Mouse (Mus musculus): ENCODE measurements at regions not wholly inside any gene's neighbourhood (a gene's known extent, or its start where the extent isn't known, plus 50 kb on each side); places are given as distances from the start of the nearest gene placed in this dataset.
A peak's percentile ranks its signal among the peaks of the same experiment; 100 is the strongest.
"Not testable (repeated sequence)": the region's sequence is repeated elsewhere in the genome, so short reads cannot be mapped to it uniquely, and the experiment has no call there.

DNA sequence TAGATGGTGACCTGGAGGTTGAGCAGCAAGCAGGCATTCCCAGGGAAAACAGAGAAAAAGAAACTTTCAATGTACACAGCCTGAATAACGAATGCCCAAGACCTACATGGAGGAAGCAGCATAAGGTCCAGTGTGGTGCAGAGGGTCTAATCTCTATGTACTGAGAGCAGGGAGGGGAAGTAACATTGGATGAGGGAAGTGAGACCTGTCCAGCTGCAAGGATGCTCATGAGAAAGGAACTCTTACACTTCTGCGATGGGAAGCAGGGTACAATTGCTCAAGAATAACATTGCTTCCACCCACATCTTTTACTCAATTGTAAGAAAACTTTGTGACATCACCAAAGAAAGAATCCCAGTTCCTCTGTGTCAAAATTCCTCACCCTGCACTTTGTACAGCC is 419.8 kb upstream of the Id2 start:
- no peak overlapping the region for H3K4me2 ChIP-seq (replicated peaks)
- no peak overlapping the region for H3K27ac ChIP-seq
- H3K9ac ChIP-seq: no peak overlapping the region
- H3K36me3 ChIP-seq: no peaks in the 10 kb centered on the region
- no peak for ATAC-seq
- H3K4me3 ChIP-seq (replicated peaks): no peak overlapping the region
- no peaks in the 10 kb centered on the region for H3K9me3 ChIP-seq
- 71% methylated on average over 2 of the region's 2 CpGs for WGBS
- H3K27me3 ChIP-seq (replicated peaks): no peaks in the 10 kb centered on the region
- no peaks in the 10 kb centered on the region for H3K4me1 ChIP-seq (replicated peaks)

DNA sequence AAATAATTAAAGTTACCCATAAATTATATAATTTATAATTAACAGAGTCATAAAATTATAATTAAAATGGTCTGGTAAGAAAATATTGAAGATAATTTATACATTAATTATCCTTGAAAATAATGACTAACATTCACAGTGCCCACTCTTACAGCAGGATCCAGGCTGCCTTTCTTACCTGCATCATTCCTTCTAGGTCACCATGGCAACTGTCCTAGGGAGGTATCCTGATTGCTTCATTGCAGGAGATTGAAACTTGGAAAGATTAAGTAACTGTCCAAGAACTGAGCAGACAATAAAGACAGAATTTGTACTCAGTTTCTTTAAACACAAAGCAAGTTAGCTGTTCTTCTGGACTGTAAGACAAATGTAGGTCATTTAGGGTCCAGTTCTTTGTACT is 416.7 kb upstream of the Id2 start:
- ATAC-seq: no peak
- Histone ChIP-seq H3K27me3 (replicated peaks) (no peaks in the 10 kb centered on the region), H3K4me2 (replicated peaks) (no peak overlapping the region), H3K27ac (no peak overlapping the region), H3K4me1 (replicated peaks) (no peaks in the 10 kb centered on the region), H3K4me3 (replicated peaks) (no peak overlapping the region), H3K9ac (no peak overlapping the region), H3K9me3 (no peaks in the 10 kb centered on the region), H3K36me3 (no peaks in the 10 kb centered on the region)

DNA sequence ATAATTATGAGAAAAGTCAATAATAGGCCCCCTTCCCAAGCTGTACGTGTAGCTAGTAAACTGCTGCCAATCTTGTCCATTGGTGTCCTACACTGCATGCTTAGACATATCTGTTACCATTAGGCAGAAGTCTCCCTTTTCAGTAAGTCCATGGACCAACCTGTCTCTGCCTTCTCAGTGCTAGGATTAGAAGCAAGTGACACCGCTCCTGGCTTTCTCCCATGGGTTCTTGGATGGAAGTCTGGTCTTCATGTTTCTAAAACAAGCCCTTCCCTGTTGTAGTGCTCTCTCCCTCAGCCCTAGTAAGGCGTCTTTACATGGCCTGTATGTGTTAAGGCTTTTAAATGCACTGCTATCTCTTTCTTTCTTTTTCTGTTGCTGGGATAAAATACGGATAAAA is 412.7 kb upstream of the Id2 start:
- ATAC-seq: no peak
- Histone ChIP-seq H3K4me3 (replicated peaks) (no peak overlapping the region), H3K27me3 (replicated peaks) (no peaks in the 10 kb centered on the region), H3K9me3 (no peaks in the 10 kb centered on the region), H3K36me3 (no peaks in the 10 kb centered on the region), H3K4me2 (replicated peaks) (no peak overlapping the region), H3K9ac (no peak overlapping the region), H3K4me1 (replicated peaks) (no peaks in the 10 kb centered on the region), H3K27ac (no peak overlapping the region)
- WGBS: 80% methylated on average over 4 of the region's 4 CpGs

DNA sequence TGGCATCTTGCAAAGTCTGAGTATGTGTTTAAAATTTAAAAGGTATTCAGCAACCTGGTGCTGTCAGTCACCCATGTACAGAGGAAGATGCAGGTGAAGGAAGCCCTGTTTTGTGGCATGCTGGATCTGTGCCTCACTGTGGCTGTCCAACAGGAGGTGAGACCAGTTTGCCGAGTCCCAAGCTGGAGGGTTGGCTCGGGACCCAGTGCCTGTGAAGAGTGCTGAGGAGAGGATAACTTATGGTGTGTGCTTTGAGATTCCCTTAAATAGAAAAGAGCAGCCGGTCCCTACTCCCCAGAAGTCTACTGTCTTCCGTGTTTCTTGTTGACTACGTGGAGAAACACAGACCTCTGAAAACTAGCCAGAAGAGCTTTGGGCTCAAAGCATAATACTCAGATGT is 396.3 kb upstream of the Id2 start:
- Histone ChIP-seq H3K27ac (no peak overlapping the region), H3K9me3 (no peaks in the 10 kb centered on the region), H3K36me3 (no peaks in the 10 kb centered on the region), H3K4me3 (replicated peaks) (no peak overlapping the region), H3K4me1 (replicated peaks) (no peaks in the 10 kb centered on the region), H3K27me3 (replicated peaks) (no peaks in the 10 kb centered on the region), H3K4me2 (replicated peaks) (no peak overlapping the region), H3K9ac (no peak overlapping the region)
- ATAC-seq: no peak
- WGBS: 67% methylated on average over 5 of the region's 5 CpGs

DNA sequence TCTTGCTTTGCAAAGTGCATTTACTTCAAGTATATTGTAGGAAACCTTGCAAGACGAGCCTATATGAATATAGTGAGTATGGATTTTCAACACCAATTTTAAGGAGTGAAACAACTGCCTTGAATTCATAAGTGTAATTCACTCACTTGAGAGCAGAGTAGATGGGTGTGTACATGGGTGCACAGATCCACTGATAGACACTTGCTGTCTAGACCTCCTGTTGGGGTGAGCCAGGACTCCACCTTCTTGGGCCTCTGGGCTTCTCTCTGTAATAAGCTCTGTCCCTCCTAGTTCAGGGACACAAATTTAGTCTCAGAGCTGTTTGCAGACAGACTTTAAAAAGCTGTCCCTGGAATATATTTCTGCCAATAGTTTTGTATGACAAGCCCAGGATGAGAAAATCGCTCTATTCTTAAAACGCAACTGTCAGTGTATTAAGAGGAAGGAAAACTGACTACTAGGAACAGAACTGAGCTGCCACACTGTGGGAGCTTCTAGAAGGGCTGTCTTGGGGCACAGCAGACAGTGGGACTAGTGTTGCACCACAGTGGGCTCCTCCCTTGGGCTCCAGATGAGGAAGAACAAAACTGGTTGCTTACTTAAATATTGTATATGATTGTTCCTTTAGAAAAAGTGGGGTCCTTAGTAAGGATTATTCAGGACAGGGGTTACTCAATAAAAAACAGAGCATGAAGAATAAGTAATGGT is 395.7 kb upstream of the Id2 start:
- 89% methylated on average over 3 of the region's 3 CpGs for WGBS
- H3K4me2 ChIP-seq (replicated peaks): no peak overlapping the region
- H3K4me1 ChIP-seq (replicated peaks): no peaks in the 10 kb centered on the region
- ATAC-seq: no peak
- no peak overlapping the region for H3K4me3 ChIP-seq (replicated peaks)
- H3K27ac ChIP-seq: no peak overlapping the region
- no peaks in the 10 kb centered on the region for H3K36me3 ChIP-seq
- no peaks in the 10 kb centered on the region for H3K9me3 ChIP-seq
- H3K27me3 ChIP-seq (replicated peaks): no peaks in the 10 kb centered on the region
- H3K9ac ChIP-seq: no peak overlapping the region

DNA sequence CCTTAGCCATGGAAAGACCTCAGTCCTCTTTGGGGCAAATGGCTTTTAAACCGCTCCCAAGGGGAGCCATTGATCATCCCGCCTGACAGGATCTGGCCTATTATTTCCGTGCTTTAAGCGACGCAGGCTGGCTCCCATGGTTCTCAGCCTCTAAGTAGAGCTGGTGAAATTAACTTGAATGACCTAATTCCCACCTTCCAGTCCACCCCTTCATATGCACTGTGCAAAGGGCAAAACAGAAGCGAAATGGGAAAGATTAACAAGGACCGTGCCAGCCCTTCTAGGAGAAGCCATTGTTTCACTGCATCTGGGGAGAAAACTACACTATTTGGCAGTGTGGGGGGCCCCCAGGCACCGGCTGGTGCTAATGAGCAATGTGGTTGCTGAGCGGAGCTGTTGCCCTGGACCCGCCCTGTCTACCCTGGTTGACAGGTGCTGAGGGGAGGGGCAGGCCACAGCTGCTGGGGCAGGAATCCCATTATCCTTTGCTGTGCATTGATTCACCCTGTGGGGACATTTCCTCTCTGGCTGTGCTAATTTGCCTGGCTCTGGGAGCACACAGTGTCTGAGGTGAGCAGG is 378.3 kb upstream of the Id2 start:
- Histone ChIP-seq H3K27ac (no peak overlapping the region), H3K4me1 (replicated peaks) (0 out of 2 replicates have a peak, but pooled peaks cover 7% of the 10 kb centered on the region), H3K9me3 (no peaks in the 10 kb centered on the region), H3K36me3 (no peaks in the 10 kb centered on the region), H3K4me2 (replicated peaks) (peak overlapping the region; percentile 43), H3K27me3 (replicated peaks) (no peaks in the 10 kb centered on the region), H3K9ac (no peak overlapping the region), H3K4me3 (replicated peaks) (no peak overlapping the region)
- WGBS: 20% methylated on average over 10 of the region's 10 CpGs
- ATAC-seq: peak; percentile 71

DNA sequence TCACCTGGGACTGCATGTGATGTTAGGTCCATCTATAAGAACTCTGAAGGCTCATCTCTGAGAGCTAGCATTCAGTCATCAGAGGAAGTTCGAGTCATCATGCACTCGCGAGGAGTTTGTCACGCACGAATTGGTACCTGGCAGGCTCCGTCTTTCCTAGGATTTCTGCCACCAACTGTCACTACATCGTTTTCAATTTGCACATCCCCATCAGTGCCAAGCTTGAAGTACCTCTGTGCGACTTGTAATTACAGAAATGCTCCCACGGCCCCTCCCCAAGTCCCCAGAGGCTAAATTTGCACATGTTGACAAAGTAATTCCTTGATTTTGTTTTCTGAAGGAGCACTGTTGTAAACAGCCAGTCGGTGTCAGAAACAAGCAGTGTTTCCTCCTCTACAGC is 372.2 kb upstream of the Id2 start:
- Histone ChIP-seq H3K4me3 (replicated peaks) (no peak overlapping the region), H3K9ac (no peak overlapping the region), H3K9me3 (no peaks in the 10 kb centered on the region), H3K36me3 (no peaks in the 10 kb centered on the region), H3K27ac (no peak overlapping the region), H3K4me1 (replicated peaks) (no peaks in the 10 kb centered on the region), H3K4me2 (replicated peaks) (no peak overlapping the region), H3K27me3 (replicated peaks) (no peaks in the 10 kb centered on the region)
- no peak for ATAC-seq
- 90% methylated on average over 10 of the region's 10 CpGs for WGBS

DNA sequence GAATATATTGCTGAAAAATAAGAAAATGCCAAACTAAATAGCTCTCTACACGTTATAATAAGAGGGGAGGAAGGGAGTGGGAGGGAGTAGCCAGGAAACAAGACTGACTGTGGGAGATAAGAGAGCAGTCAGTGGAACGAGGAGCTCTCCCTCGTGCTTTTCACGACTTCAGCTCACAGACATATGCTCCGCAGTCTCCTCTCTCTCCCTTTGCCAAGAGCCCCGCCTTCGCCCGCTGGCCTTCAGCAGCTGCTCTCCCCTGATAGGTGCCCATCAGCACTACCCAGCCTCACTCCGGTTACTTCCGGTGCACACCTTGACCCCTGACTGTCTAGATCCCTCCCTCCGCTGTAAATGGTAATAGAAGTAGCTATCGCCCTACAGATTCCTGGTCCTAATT is 370.8 kb upstream of the Id2 start:
- H3K4me3 ChIP-seq (replicated peaks): no peak overlapping the region
- ATAC-seq: no peak
- no peak overlapping the region for H3K27ac ChIP-seq
- H3K9me3 ChIP-seq: no peaks in the 10 kb centered on the region
- H3K9ac ChIP-seq: no peak overlapping the region
- H3K36me3 ChIP-seq: no peaks in the 10 kb centered on the region
- H3K27me3 ChIP-seq (replicated peaks): no peaks in the 10 kb centered on the region
- 63% methylated on average over 12 of the region's 12 CpGs for WGBS
- no peak overlapping the region for H3K4me2 ChIP-seq (replicated peaks)
- H3K4me1 ChIP-seq (replicated peaks): no peaks in the 10 kb centered on the region

DNA sequence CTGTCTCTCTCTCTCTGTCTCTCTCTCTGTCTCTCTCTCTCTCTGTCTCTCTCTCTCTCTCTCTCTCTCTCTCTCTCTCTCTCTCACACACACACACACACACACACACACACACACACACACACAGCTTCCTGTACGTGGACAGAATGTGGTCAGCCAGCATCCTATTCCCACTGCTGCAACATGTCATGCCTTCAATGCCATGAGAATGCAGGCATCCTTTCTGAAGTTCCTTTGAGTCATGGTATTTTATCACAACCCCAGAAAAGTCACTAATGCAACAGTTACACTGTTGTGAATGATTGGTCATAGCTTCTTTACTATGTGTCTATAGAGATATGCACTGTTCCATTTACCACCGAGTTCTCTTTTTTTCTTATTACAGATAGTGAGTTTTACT is 365.8 kb upstream of the Id2 start:
- not testable (repeated sequence) for H3K4me3 ChIP-seq (replicated peaks); H3K27me3 ChIP-seq (replicated peaks); ATAC-seq; H3K27ac ChIP-seq; H3K4me1 ChIP-seq (replicated peaks); H3K4me2 ChIP-seq (replicated peaks); H3K9me3 ChIP-seq; H3K9ac ChIP-seq; H3K36me3 ChIP-seq
- WGBS: 65% methylated on average over 2 of the region's 2 CpGs

DNA sequence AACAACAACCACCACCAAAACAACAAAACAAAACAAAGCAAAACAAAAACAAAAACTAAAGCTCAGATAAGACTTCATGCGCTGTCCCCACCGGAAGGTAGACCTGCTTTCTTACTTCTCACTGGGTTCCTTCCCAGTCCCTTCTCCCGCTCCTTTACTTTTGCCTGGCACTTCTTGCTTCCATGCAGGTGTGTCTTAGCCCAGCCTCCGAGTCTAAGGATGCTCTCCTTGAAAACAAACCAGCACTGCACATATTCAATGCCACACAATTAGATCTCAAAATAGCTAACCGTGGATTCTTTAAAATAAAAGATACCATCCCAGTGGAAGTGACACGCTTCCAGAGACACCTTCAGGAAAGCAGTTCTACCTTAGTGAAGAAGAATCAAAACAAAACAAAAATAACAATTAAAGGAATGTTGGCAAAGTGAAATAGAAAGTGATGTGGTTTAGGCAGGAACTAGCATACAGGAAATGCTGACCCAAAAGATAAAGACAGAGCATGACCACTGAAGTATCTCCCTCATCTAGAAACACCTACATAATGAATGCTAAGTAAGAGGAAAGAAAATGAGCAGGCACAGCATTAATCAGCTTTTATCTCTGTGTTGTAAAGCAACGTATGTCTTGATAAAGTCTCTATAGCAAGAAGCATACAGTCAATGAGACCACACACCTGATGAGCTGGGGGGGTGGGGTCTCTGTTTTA is 358.5 kb upstream of the Id2 start:
- no peak overlapping the region for H3K4me3 ChIP-seq (replicated peaks)
- no peak overlapping the region for H3K4me2 ChIP-seq (replicated peaks)
- no peaks in the 10 kb centered on the region for H3K27me3 ChIP-seq (replicated peaks)
- no peaks in the 10 kb centered on the region for H3K4me1 ChIP-seq (replicated peaks)
- 87% methylated on average over 7 of the region's 7 CpGs for WGBS
- H3K36me3 ChIP-seq: no peaks in the 10 kb centered on the region
- no peaks in the 10 kb centered on the region for H3K9me3 ChIP-seq
- no peak for ATAC-seq
- H3K9ac ChIP-seq: no peak overlapping the region
- no peak overlapping the region for H3K27ac ChIP-seq

DNA sequence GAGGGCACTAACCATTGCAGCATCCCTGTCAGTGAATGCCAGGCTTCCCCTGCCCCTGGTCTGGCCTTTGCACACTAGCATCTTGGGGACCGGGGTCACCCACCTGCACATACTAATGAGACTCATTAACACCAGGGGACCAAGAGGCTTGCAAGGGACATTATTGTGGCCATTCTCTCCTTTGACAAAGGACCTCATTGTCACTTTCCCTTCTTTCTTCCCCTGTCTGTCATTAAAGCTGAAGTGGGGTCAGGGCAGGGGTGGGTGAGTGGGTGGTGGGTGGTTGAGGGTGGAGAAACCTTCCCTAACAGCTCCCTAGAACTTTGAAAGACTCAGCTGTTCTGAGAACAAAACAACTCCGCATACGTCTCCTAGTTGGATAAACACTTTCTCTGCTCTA is 356.4 kb upstream of the Id2 start:
- H3K4me3 ChIP-seq (replicated peaks): no peak overlapping the region
- ATAC-seq: no peak
- WGBS: 46% methylated on average over 3 of the region's 3 CpGs

DNA sequence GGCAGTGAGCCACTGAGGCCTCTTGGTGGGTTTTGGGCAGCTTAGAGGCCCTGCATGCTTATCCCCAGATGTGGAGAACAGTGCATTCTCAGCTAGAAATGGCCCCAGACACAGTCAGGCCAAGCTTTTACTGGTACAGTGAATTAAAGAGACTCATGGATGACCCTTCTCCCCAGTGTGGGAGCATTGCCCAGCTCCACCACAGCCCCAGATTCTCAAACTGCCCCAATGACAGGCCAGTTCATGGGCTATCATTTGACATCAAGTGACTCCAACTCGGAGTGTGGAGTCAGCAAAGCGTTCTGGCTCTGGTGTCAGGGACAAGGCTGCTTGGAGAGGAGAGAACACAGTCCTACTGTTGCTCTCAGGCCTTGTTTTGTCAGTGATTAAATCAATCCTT is 354.2 kb upstream of the Id2 start:
- no peak overlapping the region for H3K4me2 ChIP-seq (replicated peaks)
- ATAC-seq: no peak
- H3K4me1 ChIP-seq (replicated peaks): no peaks in the 10 kb centered on the region
- H3K27ac ChIP-seq: no peak overlapping the region
- WGBS: 85% methylated on average over 2 of the region's 2 CpGs
- H3K36me3 ChIP-seq: no peaks in the 10 kb centered on the region
- H3K27me3 ChIP-seq (replicated peaks): no peaks in the 10 kb centered on the region
- no peaks in the 10 kb centered on the region for H3K9me3 ChIP-seq
- no peak overlapping the region for H3K4me3 ChIP-seq (replicated peaks)
- no peak overlapping the region for H3K9ac ChIP-seq

More for the DNA sequence above, 356.4 kb upstream of the Id2 start:
- Histone ChIP-seq H3K36me3 (no peaks in the 10 kb centered on the region), H3K4me2 (replicated peaks) (no peak overlapping the region), H3K27ac (no peak overlapping the region), H3K4me1 (replicated peaks) (no peaks in the 10 kb centered on the region), H3K9me3 (no peaks in the 10 kb centered on the region), H3K27me3 (replicated peaks) (no peaks in the 10 kb centered on the region), H3K9ac (no peak overlapping the region)

DNA sequence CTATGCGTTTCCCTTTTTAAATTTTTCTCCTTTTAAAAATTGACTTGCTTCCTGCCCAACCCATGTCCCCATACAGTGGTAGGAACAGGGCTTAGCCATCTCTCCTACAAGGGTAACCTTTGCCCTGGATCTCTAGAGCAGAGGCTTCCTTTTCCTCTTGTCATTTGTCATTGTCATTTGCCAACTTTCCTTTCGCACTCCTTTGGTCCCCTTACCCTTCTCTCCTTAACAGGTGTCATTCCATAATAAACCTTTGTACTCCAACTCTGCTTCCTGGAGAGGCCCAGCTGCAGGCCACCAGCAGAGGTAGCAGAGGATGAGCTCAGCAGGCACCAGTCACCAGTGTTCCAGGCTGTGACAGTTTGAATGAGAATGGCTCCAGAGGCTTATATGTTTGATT is 347.4 kb upstream of the Id2 start:
- H3K4me1 ChIP-seq (replicated peaks): no peaks in the 10 kb centered on the region
- no peaks in the 10 kb centered on the region for H3K27me3 ChIP-seq (replicated peaks)
- H3K36me3 ChIP-seq: no peaks in the 10 kb centered on the region
- no peak overlapping the region for H3K4me3 ChIP-seq (replicated peaks)
- WGBS: 57% methylated on average over 2 of the region's 2 CpGs
- no peak overlapping the region for H3K27ac ChIP-seq
- H3K4me2 ChIP-seq (replicated peaks): no peak overlapping the region
- no peak overlapping the region for H3K9ac ChIP-seq
- H3K9me3 ChIP-seq: no peaks in the 10 kb centered on the region
- ATAC-seq: peak; percentile 74

All from intestine, embryonic 15.5 days (tissue).